Mouse (Mus musculus): Measurements from ENCODE around the gene Olfr175-ps1. TPM values are rescaled to one million over a fixed set of nuclear protein-coding genes. Genes with fewer than 3 reads are reported as not detected.

Olfr175-ps1 gene
- not detected in 2 replicates for polyA plus RNA-seq (2015; fragmentation: Nextera tagmentation; extraction: Ambion mirVana)

GRCm38 (mm10) chr16:58826732-58827319 lies at the start of gene Olfr175-ps1:
Gene Olfr175-ps1 (minus strand): TSS chr16:58826782.
- no peak within 1 kb of the TSS for H3K27ac ChIP-seq
- H3K4me3 ChIP-seq, result no peak within 1 kb of the TSS
- H3K36me3 ChIP-seq, result no peaks in the 10 kb centered on the region
- no peak for ATAC-seq (ENCODE audit: borderline replicate concordance, extremely low read depth, low FRiP score, low TSS enrichment)
- no peaks in the 10 kb centered on the region for H3K27me3 ChIP-seq
- no peak within 1 kb of the TSS for H3K4me2 ChIP-seq
- no peaks in the 10 kb centered on the region for H3K4me1 ChIP-seq
- no peaks in the 10 kb centered on the region for H3K9me3 ChIP-seq
- H3K9ac ChIP-seq, result no peak within 1 kb of the TSS
- WGBS, result 51% methylated on average over 1 of the region's 1 CpGs

GRCm38 (mm10) chr16:58874668-58875067 lies 48.1 kb upstream of the Olfr175-ps1 start, which contains the start of gene Olfr177:
Gene Olfr177 (minus strand): TSS chr16:58874768.
- Histone ChIP-seq H3K4me1 (no peaks in the 10 kb centered on the region), H3K9ac (no peak within 1 kb of the TSS), H3K27ac (no peak within 1 kb of the TSS), H3K4me2 (no peak within 1 kb of the TSS), H3K4me3 (no peak within 1 kb of the TSS), H3K9me3 (no peaks in the 10 kb centered on the region), H3K27me3 (no peaks in the 10 kb centered on the region), H3K36me3 (no peaks in the 10 kb centered on the region)
- 30% methylated on average over 1 of the region's 1 CpGs for WGBS
- ATAC-seq (ENCODE audit: borderline replicate concordance, extremely low read depth, low FRiP score, low TSS enrichment), result no peak

- no peaks in the 10 kb centered on the region for H3K4me1 ChIP-seq
- no peak overlapping the region for H3K9ac ChIP-seq
- H3K27me3 ChIP-seq, result no peaks in the 10 kb centered on the region
- no peak overlapping the region for H3K27ac ChIP-seq
- no peaks in the 10 kb centered on the region for H3K36me3 ChIP-seq
- no peak overlapping the region for H3K4me2 ChIP-seq
- ATAC-seq (ENCODE audit: borderline replicate concordance, extremely low read depth, low FRiP score, low TSS enrichment), result no peak
- no peak overlapping the region for H3K4me3 ChIP-seq
- 66% methylated on average over 1 of the region's 1 CpGs for WGBS
- no peaks in the 10 kb centered on the region for H3K9me3 ChIP-seq
These were observed 34.9 kb upstream of the Olfr175-ps1 start for GRCm38 (mm10) chr16:58861479-58861878.

GRCm38 (mm10) chr16:58860032-58860737 lies 33.6 kb upstream of the Olfr175-ps1 start:
- H3K4me1 ChIP-seq, result no peaks in the 10 kb centered on the region
- H3K36me3 ChIP-seq, result no peaks in the 10 kb centered on the region
- no peak overlapping the region for H3K9ac ChIP-seq
- no peaks in the 10 kb centered on the region for H3K9me3 ChIP-seq
- no peak overlapping the region for H3K4me2 ChIP-seq
- no peak for ATAC-seq (ENCODE audit: borderline replicate concordance, extremely low read depth, low FRiP score, low TSS enrichment)
- no peaks in the 10 kb centered on the region for H3K27me3 ChIP-seq
- H3K27ac ChIP-seq, result no peak overlapping the region
- WGBS, result 86% methylated on average over 2 of the region's 2 CpGs
- no peak overlapping the region for H3K4me3 ChIP-seq

GRCm38 (mm10) chr16:58800168-58800567 lies 26.4 kb downstream of the Olfr175-ps1 start, which contains the start of gene Olfr173:
Gene Olfr173 (minus strand): TSS chr16:58800268.
- no peak within 1 kb of the TSS for H3K4me3 ChIP-seq
- no peak within 1 kb of the TSS for H3K27ac ChIP-seq
- no peak within 1 kb of the TSS for H3K4me2 ChIP-seq
- H3K36me3 ChIP-seq, result no peaks in the 10 kb centered on the region
- no peaks in the 10 kb centered on the region for H3K4me1 ChIP-seq
- 65% methylated on average over 2 of the region's 2 CpGs for WGBS
- no peak within 1 kb of the TSS for H3K9ac ChIP-seq
- no peaks in the 10 kb centered on the region for H3K27me3 ChIP-seq
- no peak for ATAC-seq (ENCODE audit: borderline replicate concordance, extremely low read depth, low FRiP score, low TSS enrichment)
- H3K9me3 ChIP-seq, result no peaks in the 10 kb centered on the region

Other genes starting within 250 kb of the Olfr175-ps1 start
- gene Gm813, start 209.8 kb downstream of the Olfr175-ps1 start, polyA plus RNA-seq (2015; fragmentation: Nextera tagmentation; extraction: Ambion mirVana), result not detected in 2 replicates
- not detected in 2 replicates for gene E330017A01Rik, start 188.0 kb downstream of the Olfr175-ps1 start, polyA plus RNA-seq (2015; fragmentation: Nextera tagmentation; extraction: Ambion mirVana)
- 24.9 and 26.8 TPM in 2 replicates for gene Cpox, start 156.5 kb downstream of the Olfr175-ps1 start, polyA plus RNA-seq (2015; fragmentation: Nextera tagmentation; extraction: Ambion mirVana)
- 0.24 TPM in 1 of 2 replicates, not detected in the other for gene Gpr15, start 107.7 kb downstream of the Olfr175-ps1 start, polyA plus RNA-seq (2015; fragmentation: Nextera tagmentation; extraction: Ambion mirVana)
- 110 and 111 TPM in 2 replicates for gene Cldnd1, start 98.9 kb downstream of the Olfr175-ps1 start, polyA plus RNA-seq (2015; fragmentation: Nextera tagmentation; extraction: Ambion mirVana)
- not detected in 2 replicates for gene Olfr172, start 63.6 kb downstream of the Olfr175-ps1 start, polyA plus RNA-seq (2015; fragmentation: Nextera tagmentation; extraction: Ambion mirVana)
- not detected in 2 replicates for gene Olfr173, start 26.5 kb downstream of the Olfr175-ps1 start, polyA plus RNA-seq (2015; fragmentation: Nextera tagmentation; extraction: Ambion mirVana)
- gene Olfr177, start 48.0 kb upstream of the Olfr175-ps1 start, polyA plus RNA-seq (2015; fragmentation: Nextera tagmentation; extraction: Ambion mirVana), result not detected in 2 replicates
- gene Olfr178, start 65.3 kb upstream of the Olfr175-ps1 start, polyA plus RNA-seq (2015; fragmentation: Nextera tagmentation; extraction: Ambion mirVana), result not detected in 2 replicates
- gene Olfr181, start 102.0 kb upstream of the Olfr175-ps1 start, polyA plus RNA-seq (2015; fragmentation: Nextera tagmentation; extraction: Ambion mirVana), result not detected in 2 replicates
- not detected in 2 replicates for gene Olfr180, start 102.6 kb upstream of the Olfr175-ps1 start, polyA plus RNA-seq (2015; fragmentation: Nextera tagmentation; extraction: Ambion mirVana)
- gene Olfr183, start 168.6 kb upstream of the Olfr175-ps1 start, polyA plus RNA-seq (2015; fragmentation: Nextera tagmentation; extraction: Ambion mirVana), result not detected in 2 replicates
- gene Olfr186, start 203.5 kb upstream of the Olfr175-ps1 start, polyA plus RNA-seq (2015; fragmentation: Nextera tagmentation; extraction: Ambion mirVana), result not detected in 2 replicates
- not detected in 2 replicates for gene Olfr187, start 213.0 kb upstream of the Olfr175-ps1 start, polyA plus RNA-seq (2015; fragmentation: Nextera tagmentation; extraction: Ambion mirVana)